Mouse (Mus musculus): ENCODE results near the gene Mgl2. TPM values are rescaled to one million over a fixed set of nuclear protein-coding genes. Genes with fewer than 3 reads are reported as not detected.
A peak's percentile ranks its signal among the peaks of the same experiment; 100 is the strongest.

Gene Mgl2
- total and polyA plus RNA-seq, 2 experiments from 2014 or later = 0.11 to 0.60 TPM

DNA sequence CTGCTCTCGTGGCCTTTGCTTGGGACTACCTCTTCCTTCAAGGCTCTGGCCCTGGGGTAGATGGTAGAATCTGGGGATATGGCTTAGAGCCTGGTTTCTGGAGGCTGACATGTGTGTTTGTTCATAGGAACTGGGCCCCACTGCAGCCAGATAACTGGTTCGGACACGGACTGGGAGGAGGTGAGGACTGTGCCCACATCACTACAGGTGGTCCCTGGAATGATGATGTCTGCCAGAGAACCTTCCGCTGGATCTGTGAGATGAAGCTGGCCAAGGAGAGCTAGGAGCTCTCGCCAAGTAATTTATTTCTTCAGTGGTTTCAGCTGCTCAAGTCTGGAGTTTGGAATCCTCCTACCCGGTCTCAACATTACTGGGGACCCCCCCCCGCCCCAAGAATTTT, 40.2 kb downstream of the Mgl2 start:
- no peak for TF ChIP-seq CTCF (IDR thresholded peaks at IDR 0.05)
- Histone ChIP-seq H3K27ac (ENCODE audit: low read depth, low read length) (no peak overlapping the region), H3K36me3 (ENCODE audit: insufficient read depth, low read length) (no peaks in the 10 kb centered on the region), H3K4me3 (ENCODE audit: low read depth, low read length) (no peak overlapping the region), H3K27me3 (ENCODE audit: insufficient read depth, low read length) (no peaks in the 10 kb centered on the region), H3K9ac (replicated peaks; ENCODE audit: low read length, poor library complexity, severe bottlenecking) (no peak overlapping the region), H3K9me3 (ENCODE audit: low read length) (no peaks in the 10 kb centered on the region), H3K4me2 (ENCODE audit: low read depth, low read length, poor library complexity, severe bottlenecking) (no peak overlapping the region), H3K4me1 (ENCODE audit: insufficient read depth, low read length) (no peaks in the 10 kb centered on the region)
- ATAC-seq (ENCODE audit: low FRiP score) (no peak), DNase-seq (ENCODE audit: low spot score) (peak; percentile 34)
- 77% methylated on average over 7 of the region's 7 CpGs for whole genome bisulfite sequencing

DNA sequence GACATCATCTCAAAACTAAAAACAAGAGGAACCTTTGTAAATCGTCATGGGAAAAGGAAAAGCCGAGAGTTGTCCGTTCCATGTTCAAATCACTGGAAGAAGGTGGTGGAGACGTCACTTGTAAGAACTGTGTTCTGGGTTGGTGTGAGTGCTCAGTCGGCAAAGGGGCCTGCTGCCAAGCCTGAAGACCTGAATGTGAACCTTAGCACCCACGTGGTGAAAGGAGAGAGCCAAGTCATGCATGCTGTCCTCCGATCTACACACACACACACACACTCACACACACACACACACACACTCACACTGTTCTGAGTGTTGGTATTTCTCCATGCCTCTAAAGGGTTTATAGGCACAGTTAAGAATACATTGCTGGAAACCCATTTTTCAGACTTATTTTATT, 41.1 kb downstream of the Mgl2 start:
- H3K9me3 ChIP-seq (ENCODE audit: low read length) = no peaks in the 10 kb centered on the region
- no peak overlapping the region for H3K9ac ChIP-seq (replicated peaks; ENCODE audit: low read length, poor library complexity, severe bottlenecking)
- 88% methylated on average over 7 of the region's 7 CpGs for WGBS

DNA sequence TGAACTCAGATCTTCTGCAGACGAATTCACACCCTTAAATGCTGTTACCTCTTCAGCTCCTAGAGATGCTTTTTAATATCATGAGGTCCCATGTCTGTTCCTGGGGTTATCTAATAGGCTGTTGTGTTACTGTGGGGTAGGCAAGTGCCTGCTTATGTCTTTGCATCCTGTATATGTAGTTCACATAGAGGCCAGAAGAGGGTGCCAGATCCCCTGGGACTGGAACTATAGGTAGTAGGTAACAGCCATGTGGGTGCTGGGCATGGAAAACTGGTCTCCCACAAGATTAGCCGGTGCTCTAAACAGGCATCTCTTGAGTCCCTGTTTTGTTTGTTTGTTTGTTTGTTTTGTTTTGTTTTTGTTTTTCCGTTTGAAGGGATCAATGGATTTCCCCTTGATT, 41.7 kb downstream of the Mgl2 start:
- WGBS = 63% methylated on average over 3 of the region's 3 CpGs
- TF ChIP-seq CTCF (IDR thresholded peaks at IDR 0.05) = peak; percentile 40; the same call in 1 of the 2 replicates
- no peak overlapping the region for H3K4me2 ChIP-seq (ENCODE audit: low read depth, low read length, poor library complexity, severe bottlenecking)
- no peak for DNase-seq (ENCODE audit: low spot score)
- H3K36me3 ChIP-seq (ENCODE audit: insufficient read depth, low read length) = no peaks in the 10 kb centered on the region
- ATAC-seq (ENCODE audit: low FRiP score) = no peak
- H3K9me3 ChIP-seq (ENCODE audit: low read length) = no peaks in the 10 kb centered on the region
- H3K27me3 ChIP-seq (ENCODE audit: insufficient read depth, low read length) = no peaks in the 10 kb centered on the region
- H3K27ac ChIP-seq (ENCODE audit: low read depth, low read length) = no peak overlapping the region
- no peak overlapping the region for H3K9ac ChIP-seq (replicated peaks; ENCODE audit: low read length, poor library complexity, severe bottlenecking)
- no peaks in the 10 kb centered on the region for H3K4me1 ChIP-seq (ENCODE audit: insufficient read depth, low read length)
- no peak overlapping the region for H3K4me3 ChIP-seq (ENCODE audit: low read depth, low read length)

More for the DNA sequence above, 41.1 kb downstream of the Mgl2 start:
- TF ChIP-seq CTCF (IDR thresholded peaks at IDR 0.05) = no peak
- Histone ChIP-seq H3K4me3 (ENCODE audit: low read depth, low read length) (no peak overlapping the region), H3K27me3 (ENCODE audit: insufficient read depth, low read length) (no peaks in the 10 kb centered on the region), H3K36me3 (ENCODE audit: insufficient read depth, low read length) (no peaks in the 10 kb centered on the region), H3K27ac (ENCODE audit: low read depth, low read length) (no peak overlapping the region), H3K4me2 (ENCODE audit: low read depth, low read length, poor library complexity, severe bottlenecking) (no peak overlapping the region), H3K4me1 (ENCODE audit: insufficient read depth, low read length) (no peaks in the 10 kb centered on the region)
- ATAC-seq (ENCODE audit: low FRiP score) (no peak), DNase-seq (ENCODE audit: low spot score) (no peak)

DNA sequence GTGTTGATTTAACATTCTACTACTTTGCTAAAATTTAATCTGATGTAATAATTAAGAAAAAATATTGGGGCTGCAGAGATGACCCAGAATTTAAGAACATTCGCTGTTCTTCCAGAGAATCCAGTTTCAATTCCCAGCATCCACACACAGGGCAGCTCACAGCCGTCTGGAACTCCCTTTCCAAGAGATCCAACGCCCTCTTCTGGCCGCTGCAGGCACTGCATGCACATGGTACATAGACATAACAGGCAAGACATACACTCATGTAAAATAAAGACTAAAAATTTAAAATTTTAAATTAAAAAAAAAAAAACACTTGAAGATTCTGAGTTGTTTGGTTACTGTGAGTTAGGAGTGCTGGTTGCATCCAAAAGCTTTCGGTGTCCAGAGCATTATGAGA, 42.2 kb downstream of the Mgl2 start:
- H3K27ac ChIP-seq (ENCODE audit: low read depth, low read length) = no peak overlapping the region
- no peak overlapping the region for H3K4me2 ChIP-seq (ENCODE audit: low read depth, low read length, poor library complexity, severe bottlenecking)
- H3K4me1 ChIP-seq (ENCODE audit: insufficient read depth, low read length) = no peaks in the 10 kb centered on the region
- peak; percentile 28; the same call in 1 of the 2 replicates for TF ChIP-seq CTCF (IDR thresholded peaks at IDR 0.05)
- ATAC-seq (ENCODE audit: low FRiP score) = no peak
- WGBS = 53% methylated on average over 5 of the region's 5 CpGs
- H3K9me3 ChIP-seq (ENCODE audit: low read length) = no peaks in the 10 kb centered on the region
- no peak overlapping the region for H3K4me3 ChIP-seq (ENCODE audit: low read depth, low read length)
- no peaks in the 10 kb centered on the region for H3K36me3 ChIP-seq (ENCODE audit: insufficient read depth, low read length)
- H3K9ac ChIP-seq (replicated peaks; ENCODE audit: low read length, poor library complexity, severe bottlenecking) = no peak overlapping the region
- no peak for DNase-seq (ENCODE audit: low spot score)
- no peaks in the 10 kb centered on the region for H3K27me3 ChIP-seq (ENCODE audit: insufficient read depth, low read length)

DNA sequence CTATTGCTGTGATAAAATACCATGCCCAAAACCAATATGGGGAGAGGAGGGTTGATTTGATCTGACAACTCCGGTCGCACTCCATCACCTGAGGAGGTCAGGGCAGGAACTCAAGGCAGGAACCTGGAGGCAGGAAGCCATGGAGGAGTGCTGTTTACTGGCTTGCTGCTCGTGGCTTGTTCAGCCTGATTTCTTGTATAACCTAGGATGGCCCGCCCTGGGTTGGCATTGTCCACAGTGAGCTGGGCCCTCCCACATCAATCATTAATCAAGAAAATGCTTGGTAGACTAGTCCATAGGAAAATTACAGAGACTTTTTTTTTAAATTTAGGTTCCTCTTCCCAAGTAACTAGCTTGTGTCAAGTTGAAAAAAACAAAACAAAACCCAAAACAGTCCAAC, 44.4 kb downstream of the Mgl2 start:
- ATAC-seq (ENCODE audit: low FRiP score) (no peak), DNase-seq (ENCODE audit: low spot score) (no peak)
- WGBS = 84% methylated on average over 4 of the region's 4 CpGs

DNA sequence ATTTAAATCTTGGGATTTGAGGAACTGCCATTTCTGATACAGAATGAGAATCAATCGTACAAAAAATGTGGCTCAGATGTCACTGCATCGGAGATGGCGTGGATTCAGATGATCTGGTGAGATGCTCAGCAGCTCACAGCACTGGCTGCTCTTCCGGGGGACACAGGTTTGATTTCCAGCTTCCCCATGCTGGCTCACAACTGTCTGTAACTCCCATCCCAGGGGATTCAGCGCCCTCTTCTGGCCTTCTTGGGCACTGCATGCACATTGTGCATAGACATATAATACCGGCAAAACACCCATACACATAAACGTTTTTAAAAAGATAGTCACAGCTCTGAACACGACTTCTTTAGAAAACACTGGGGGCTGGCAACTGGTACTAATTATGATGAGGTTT, 47.5 kb downstream of the Mgl2 start:
- no peak for ATAC-seq (ENCODE audit: low FRiP score)

More for the DNA sequence above, 44.4 kb downstream of the Mgl2 start:
- H3K9ac ChIP-seq (replicated peaks; ENCODE audit: low read length, poor library complexity, severe bottlenecking) = no peak overlapping the region
- H3K4me2 ChIP-seq (ENCODE audit: low read depth, low read length, poor library complexity, severe bottlenecking) = no peak overlapping the region
- H3K27ac ChIP-seq (ENCODE audit: low read depth, low read length) = no peak overlapping the region
- no peak for TF ChIP-seq CTCF (IDR thresholded peaks at IDR 0.05)
- H3K4me3 ChIP-seq (ENCODE audit: low read depth, low read length) = no peak overlapping the region
- no peaks in the 10 kb centered on the region for H3K9me3 ChIP-seq (ENCODE audit: low read length)
- no peaks in the 10 kb centered on the region for H3K27me3 ChIP-seq (ENCODE audit: insufficient read depth, low read length)
- H3K4me1 ChIP-seq (ENCODE audit: insufficient read depth, low read length) = no peaks in the 10 kb centered on the region
- no peaks in the 10 kb centered on the region for H3K36me3 ChIP-seq (ENCODE audit: insufficient read depth, low read length)

More for the DNA sequence above, 47.5 kb downstream of the Mgl2 start:
- Histone ChIP-seq H3K27ac (ENCODE audit: low read depth, low read length) (no peak overlapping the region), H3K27me3 (ENCODE audit: insufficient read depth, low read length) (no peaks in the 10 kb centered on the region), H3K9ac (replicated peaks; ENCODE audit: low read length, poor library complexity, severe bottlenecking) (no peak overlapping the region), H3K9me3 (ENCODE audit: low read length) (no peaks in the 10 kb centered on the region), H3K4me2 (ENCODE audit: low read depth, low read length, poor library complexity, severe bottlenecking) (no peak overlapping the region), H3K4me1 (ENCODE audit: insufficient read depth, low read length) (no peaks in the 10 kb centered on the region), H3K36me3 (ENCODE audit: insufficient read depth, low read length) (no peaks in the 10 kb centered on the region), H3K4me3 (ENCODE audit: low read depth, low read length) (no peak overlapping the region)
- WGBS = 76% methylated on average over 8 of the region's 8 CpGs
- no peak for DNase-seq (ENCODE audit: low spot score)
- peak; percentile 49 for TF ChIP-seq CTCF (IDR thresholded peaks at IDR 0.05)
